Mouse (Mus musculus): Measurements from ENCODE around the gene Nedd9. TPM values are rescaled to one million over a fixed set of nuclear protein-coding genes. Genes with fewer than 3 reads are reported as not detected.

Nedd9 gene
- total and polyA plus RNA-seq, 3 experiments, result 0.15 to 0.25 TPM; not detected in 1

DNA sequence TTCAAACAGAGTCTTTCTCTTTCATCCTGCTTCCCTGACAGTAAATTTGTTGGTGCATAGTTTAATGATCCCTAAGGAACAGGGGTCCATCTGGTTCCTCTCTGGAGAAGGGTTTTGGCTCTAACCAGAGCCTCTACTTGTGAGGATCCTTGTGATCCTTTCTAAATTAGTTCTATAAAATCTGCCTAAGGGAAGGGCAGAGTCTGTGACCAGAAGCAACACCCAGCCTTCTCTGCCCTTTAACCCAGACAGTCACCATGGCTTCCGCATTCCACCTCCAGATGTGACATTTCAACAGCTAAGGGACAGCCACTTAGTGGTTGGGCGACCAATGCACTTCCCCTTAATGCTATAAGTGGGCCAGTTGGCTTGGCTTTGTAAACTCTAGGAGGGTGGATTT is 20.1 kb downstream of the Nedd9 start:
- Histone ChIP-seq H3K4me1 (ENCODE audit: control insufficient read depth in 1 of 2, insufficient read depth in 2 of 2, low read length in 2 of 2) (no peaks in the 10 kb centered on the region), H3K9ac (ENCODE audit: control insufficient read depth, low read depth, low read length, poor library complexity, severe bottlenecking) (no peak overlapping the region), H3K79me2 (ENCODE audit: control insufficient read depth, insufficient read depth, low read length, poor library complexity) (no peaks in the 10 kb centered on the region), H3K36me3 (ENCODE audit: control insufficient read depth in 1 of 2, insufficient read depth in 2 of 2, low read length in 2 of 2) (no peaks in the 10 kb centered on the region), H3K4me3 (ENCODE audit: control insufficient read depth in 1 of 2, insufficient read depth in 1 of 2, low read depth in 2 of 2, low read length in 2 of 2) (no peak overlapping the region), H3K27ac (ENCODE audit: control insufficient read depth, low read depth, low read length) (no peak overlapping the region), H3K27me3 (ENCODE audit: control insufficient read depth in 1 of 2, insufficient read depth in 2 of 2, low read length in 2 of 2) (no peaks in the 10 kb centered on the region), H3K9me3 (replicated peaks; ENCODE audit: insufficient read depth, low read length) (no peaks in the 10 kb centered on the region)
- no peak for DNase-seq (ENCODE audit: low read depth, low spot score)
- TF ChIP-seq SIN3A (IDR thresholded peaks at IDR 0.05; ENCODE audit: low read length), result no peak
- no peak for TF ChIP-seq NELFE (IDR thresholded peaks at IDR 0.05; ENCODE audit: low read depth, low read length)
- no peak for TF ChIP-seq GATA1 (IDR thresholded peaks at IDR 0.05; ENCODE audit: low read depth, low read length)
- TF ChIP-seq MAX (IDR thresholded peaks at IDR 0.05; ENCODE audit: low read length), result no peak
- no peak for TF ChIP-seq USF2 (IDR thresholded peaks at IDR 0.05; ENCODE audit: borderline replicate concordance in 1 of 2, insufficient read depth in 1 of 2, low read depth in 1 of 2, low read length in 2 of 2)
- TF ChIP-seq EP300 (IDR thresholded peaks at IDR 0.05; ENCODE audit: low read depth in 1 of 2, low read length in 2 of 2), result no peak
- TF ChIP-seq KAT2A (conservative IDR thresholded peaks at IDR 0.05; ENCODE audit: low read depth, low read length), result no peak
- TF ChIP-seq BHLHE40 (IDR thresholded peaks at IDR 0.05; ENCODE audit: borderline replicate concordance, low read depth, low read length), result no peak
- no peak for TF ChIP-seq GABPA (IDR thresholded peaks at IDR 0.05; ENCODE audit: low read depth, low read length)
- no peak for TF ChIP-seq POLR2AphosphoS2 (IDR thresholded peaks at IDR 0.05; ENCODE audit: low read length)

DNA sequence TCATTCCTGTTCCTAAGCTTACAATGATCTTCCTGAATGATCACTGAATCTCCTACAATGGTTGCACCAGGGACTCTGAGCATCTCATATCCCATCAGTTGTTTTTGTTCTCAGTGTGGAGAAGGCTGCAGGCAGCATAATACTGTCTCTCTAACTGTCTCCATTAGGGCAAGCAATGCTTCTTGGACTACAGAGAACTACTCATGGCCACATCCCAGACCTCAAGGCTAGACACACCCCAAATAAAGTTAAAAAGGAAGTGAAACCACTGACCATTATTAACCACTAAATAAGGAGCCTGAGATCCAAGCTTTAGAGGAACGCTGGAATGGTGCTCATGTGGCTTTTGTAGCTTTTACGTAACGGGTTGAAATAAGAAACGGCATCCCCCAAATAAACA is 20.5 kb downstream of the Nedd9 start:
- DNase-seq (ENCODE audit: low read depth, low spot score), result no peak
- TF ChIP-seq CHD1 (IDR thresholded peaks at IDR 0.05; ENCODE audit: low read depth, low read length) (no peak), NELFE (IDR thresholded peaks at IDR 0.05; ENCODE audit: low read depth, low read length) (no peak), GABPA (IDR thresholded peaks at IDR 0.05; ENCODE audit: low read depth, low read length) (no peak), BHLHE40 (IDR thresholded peaks at IDR 0.05; ENCODE audit: borderline replicate concordance, low read depth, low read length) (no peak), MEF2A (IDR thresholded peaks at IDR 0.05; ENCODE audit: extremely low read depth, insufficient replicate concordance, low read depth, low read length, poor library complexity, severe bottlenecking) (no peak), NRF1 (IDR thresholded peaks at IDR 0.05; ENCODE audit: insufficient read depth, low read depth, low read length, poor library complexity, severe bottlenecking) (no peak), TBP (IDR thresholded peaks at IDR 0.05; ENCODE audit: low read depth, low read length) (no peak), MAX (IDR thresholded peaks at IDR 0.05; ENCODE audit: low read length) (no peak), MYC (IDR thresholded peaks at IDR 0.05; ENCODE audit: low read depth, low read length) (no peak), ETS1 (IDR thresholded peaks at IDR 0.05; ENCODE audit: low read depth, low read length) (no peak), SIN3A (IDR thresholded peaks at IDR 0.05; ENCODE audit: low read length) (no peak), E2F4 (IDR thresholded peaks at IDR 0.05; ENCODE audit: borderline replicate concordance, low read depth, low read length) (no peak), CTCF (IDR thresholded peaks at IDR 0.05 in 2 of 3, conservative IDR thresholded peaks at IDR 0.05 in 1 of 3; ENCODE audit: control insufficient read depth in 1 of 3, insufficient read depth in 1 of 3, low read depth in 2 of 3, low read length in 3 of 3, poor library complexity in 1 of 3, severe bottlenecking in 1 of 3) (no peak), TAL1 (IDR thresholded peaks at IDR 0.05; ENCODE audit: low read length) (no peak)
- Histone ChIP-seq H3K9ac (ENCODE audit: control insufficient read depth, low read depth, low read length, poor library complexity, severe bottlenecking) (no peak overlapping the region), H3K4me1 (ENCODE audit: control insufficient read depth in 1 of 2, insufficient read depth in 2 of 2, low read length in 2 of 2) (no peaks in the 10 kb centered on the region), H3K9me3 (replicated peaks; ENCODE audit: insufficient read depth, low read length) (no peaks in the 10 kb centered on the region), H3K27ac (ENCODE audit: control insufficient read depth, low read depth, low read length) (no peak overlapping the region), H3K4me3 (ENCODE audit: control insufficient read depth in 1 of 2, insufficient read depth in 1 of 2, low read depth in 2 of 2, low read length in 2 of 2) (no peak overlapping the region), H3K27me3 (ENCODE audit: control insufficient read depth in 1 of 2, insufficient read depth in 2 of 2, low read length in 2 of 2) (no peaks in the 10 kb centered on the region), H3K36me3 (ENCODE audit: control insufficient read depth in 1 of 2, insufficient read depth in 2 of 2, low read length in 2 of 2) (no peaks in the 10 kb centered on the region), H3K79me2 (ENCODE audit: control insufficient read depth, insufficient read depth, low read length, poor library complexity) (no peaks in the 10 kb centered on the region)
